Mouse (Mus musculus) mature B cell (primary cell): ENCODE measurements around the gene Fam234a.
"Not testable (repeated sequence)": the region's sequence is repeated elsewhere in the genome, so short reads cannot be mapped to it uniquely, and the experiment has no call there.

Source experiments
- in situ Hi-C: fragments of 300-500 bp; cut with MboI; formaldehyde crosslinking; loops from 2 replicates; pipeline ENCODE4 v1.14.3; 2019

Gene Fam234a

DNA sequence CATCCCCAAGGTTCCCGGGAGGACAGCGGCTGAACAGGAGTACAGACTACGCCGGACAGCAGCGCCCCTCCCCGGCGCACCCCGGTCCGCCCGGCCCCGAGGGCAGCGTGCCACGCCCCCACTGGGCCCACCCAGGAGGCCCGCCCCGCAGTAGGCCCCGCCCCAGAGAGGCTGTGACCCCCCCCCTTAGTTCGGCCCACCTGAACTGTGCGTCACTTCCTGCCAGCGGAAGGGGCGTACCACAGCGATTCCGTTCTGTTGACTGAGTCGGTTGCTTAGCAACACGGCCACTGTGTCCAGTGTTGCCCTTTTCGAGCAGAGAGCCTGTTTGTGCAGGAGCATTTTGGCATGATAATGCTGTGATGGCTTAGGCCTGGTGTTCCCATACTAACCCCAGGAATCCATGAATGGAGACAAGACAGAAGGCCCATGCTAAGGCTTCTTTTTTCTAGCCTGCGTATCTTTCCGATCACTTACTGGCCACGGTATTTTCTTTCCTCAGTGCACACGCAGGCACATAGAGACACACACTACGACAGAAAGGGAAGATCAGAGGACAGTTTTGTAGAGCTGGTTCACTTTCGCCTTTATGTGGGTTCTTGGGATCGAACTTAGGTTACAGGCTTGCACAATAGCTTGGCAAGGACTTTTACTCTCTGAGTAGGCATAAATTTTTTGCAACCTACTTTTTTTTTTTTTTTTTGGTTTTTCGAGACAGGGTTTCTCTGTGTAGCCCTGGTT, at the start of gene Fam234a:
TSS of gene Fam234a (minus strand) at position 142 of the 741 bp plus-strand sequence.
- in situ Hi-C loops: no loop called here

DNA sequence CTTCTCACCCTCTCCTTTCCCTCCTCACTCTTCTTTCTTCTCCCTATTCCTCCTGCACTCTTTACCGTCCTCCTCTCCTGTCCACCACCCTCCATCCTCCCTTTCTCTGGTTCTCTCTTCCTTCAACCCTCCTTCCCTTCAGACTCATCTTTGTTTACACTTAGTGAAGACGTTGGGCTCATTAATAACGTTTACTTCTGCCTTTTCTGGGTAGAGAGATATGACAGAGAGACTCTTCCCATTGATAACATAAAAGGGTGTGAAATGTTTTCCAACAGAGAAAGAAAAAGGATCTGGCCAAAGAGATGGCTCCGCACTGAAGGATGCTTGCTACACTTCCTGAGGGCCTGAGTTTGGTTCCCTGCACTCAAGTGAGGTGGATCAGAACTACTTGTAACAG, 45.4 kb upstream of the Fam234a start:
- in situ Hi-C loops: no loop called here

DNA sequence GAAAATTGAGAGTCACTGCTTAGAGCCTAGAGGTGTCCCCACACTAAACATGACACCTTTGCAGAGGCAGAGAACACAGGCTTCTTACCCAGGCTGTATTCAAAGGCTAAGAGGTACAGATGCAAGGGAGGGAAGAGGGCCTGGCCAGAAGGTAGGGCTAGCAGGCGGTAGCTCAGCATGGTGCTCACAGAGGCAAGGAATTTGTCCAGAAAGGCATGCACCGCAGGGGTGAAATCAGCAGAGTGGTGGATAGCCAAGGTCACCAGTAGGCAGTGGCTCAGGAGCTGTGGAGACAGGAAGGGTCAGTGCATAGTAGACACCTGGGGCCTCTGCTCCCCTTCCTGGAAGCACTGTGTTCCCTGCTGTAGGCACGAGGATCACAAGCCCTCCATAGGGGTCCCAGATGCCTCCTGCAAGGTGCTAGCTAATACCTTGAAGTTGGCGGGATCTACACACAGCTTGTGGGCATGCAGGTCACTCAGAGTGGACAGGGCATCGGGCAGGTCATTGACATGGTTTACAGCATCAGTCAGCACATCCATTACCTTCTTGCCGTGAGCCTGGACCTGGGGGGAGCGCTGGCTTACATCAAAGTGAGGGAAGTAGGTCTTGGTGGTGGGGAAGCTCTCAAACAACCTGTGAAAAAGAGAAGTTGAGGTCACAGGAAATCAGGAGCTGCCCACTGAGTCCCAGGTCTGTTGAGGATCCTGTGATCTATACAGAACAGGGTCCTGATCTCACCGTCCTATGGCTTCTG, 42.3 kb upstream of the Fam234a start:
- in situ Hi-C loops: no loop called here

DNA sequence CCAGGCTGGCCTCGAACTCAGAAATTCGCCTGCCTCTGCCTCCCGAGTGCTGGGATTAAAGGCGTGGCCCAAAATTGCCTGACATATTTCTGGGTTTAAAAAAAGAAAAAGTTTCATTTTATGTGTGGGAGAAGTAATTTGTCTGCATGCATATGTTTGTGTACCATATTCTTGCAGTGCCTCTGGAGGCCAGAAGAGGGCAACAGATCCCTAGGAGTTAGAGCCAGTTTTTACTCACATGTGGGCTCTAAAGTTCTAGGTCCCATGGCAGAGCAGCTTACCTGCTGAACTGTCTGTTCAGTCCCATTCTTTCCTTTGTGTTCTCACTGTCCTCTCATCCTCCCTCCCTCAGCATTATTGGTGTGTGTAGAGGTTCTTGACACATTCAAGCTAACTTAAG, 32.7 kb upstream of the Fam234a start:
- in situ Hi-C loops: no loop called here

DNA sequence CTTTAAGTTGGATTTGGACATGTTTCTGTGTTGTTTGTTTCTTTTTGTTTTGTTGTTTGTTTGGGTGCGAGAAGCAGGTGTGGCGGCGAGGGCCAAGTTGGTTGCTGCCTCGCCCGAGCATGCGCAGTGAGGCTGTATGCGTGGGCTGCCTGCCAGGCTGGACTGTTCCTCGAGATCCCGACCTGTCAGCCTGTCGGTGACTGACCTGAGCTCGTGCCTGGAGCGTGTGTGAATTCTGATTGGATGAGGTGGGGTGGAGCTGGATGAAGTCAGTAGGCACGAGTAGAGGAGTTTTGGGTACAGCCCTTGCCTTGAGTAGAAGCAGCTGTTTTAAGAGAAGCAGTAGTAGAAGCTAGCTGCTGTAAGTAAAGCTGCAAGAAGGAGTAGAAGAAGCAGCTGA, 31.9 kb upstream of the Fam234a start:
- in situ Hi-C loops: no loop called here

DNA sequence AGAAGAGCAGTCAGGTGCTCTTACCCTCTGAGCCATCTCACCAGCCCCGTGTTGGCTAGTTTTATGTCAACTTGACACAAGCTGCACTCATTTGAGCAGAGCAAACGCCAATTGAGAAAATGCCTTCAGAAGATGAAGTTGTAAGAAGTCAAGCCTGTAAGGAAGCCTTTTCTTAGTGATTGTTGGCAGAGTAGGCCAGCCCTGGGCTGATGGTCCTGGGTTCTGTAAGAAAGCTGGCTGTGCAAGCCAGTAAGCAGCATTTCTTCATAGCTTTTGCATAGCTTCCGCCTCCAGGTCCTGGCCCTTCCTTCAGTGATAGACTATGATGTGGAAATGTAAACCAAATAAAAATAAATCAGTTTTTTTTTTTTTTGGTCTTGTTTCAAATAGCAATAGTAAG, 28.5 kb upstream of the Fam234a start:
- in situ Hi-C loops: no loop called here

DNA sequence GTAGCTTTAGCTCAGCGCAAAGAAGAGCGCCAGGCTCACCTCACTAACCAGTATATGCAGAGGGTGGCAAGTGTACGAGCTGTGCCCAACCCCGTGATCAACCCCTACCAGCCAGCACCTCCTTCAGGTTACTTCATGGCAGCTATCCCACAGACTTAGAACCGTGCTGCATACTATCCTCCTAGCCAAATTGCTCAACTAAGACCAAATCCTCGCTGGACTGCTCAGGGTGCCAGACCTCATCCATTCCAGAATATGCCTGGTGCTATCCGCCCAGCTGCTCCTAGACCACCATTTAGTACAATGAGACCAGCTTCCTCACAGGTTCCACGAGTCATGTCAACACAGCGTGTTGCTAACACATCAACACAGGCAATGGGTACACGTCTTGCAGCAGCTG, 25.5 kb upstream of the Fam234a start:
- in situ Hi-C loops: not testable (repeated sequence)

DNA sequence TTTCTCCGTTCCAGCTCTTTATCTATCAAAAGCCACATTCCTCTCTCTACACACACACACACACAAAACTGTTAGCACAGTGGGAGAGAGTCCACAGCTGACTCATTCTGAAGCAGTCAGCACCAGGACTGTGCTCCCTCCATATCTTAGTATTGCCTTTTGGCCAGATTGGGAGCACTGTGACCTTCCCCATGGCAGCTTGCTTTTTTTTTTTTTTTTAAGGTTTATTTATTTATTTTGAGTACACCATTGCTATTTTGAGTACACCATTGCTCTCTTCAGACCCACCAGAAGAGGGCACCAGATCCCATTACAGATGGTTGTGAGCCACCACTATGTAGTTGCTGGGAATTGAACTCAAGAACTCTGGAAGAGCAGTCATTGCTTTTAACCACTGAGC, 24.8 kb upstream of the Fam234a start:
- in situ Hi-C loops: no loop called here

DNA sequence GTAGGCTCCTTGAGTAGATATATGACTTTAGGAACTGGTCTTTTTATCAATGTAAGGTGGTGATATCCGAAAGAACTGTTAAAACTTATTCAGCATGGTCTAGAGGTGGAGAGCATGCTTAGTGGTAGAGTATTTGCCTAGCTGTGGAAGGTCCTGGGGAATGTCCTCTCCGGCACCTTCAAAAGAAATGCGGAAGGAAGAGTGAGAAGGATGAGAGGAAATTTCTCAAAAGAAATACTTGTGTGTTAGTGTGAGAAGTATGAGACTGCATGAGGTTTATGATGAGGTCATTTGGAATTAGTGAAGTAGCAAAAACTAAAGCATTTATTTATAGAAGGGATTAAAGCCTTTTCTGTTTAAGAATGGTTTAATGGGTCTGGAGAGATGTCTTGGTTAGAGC, 18.3 kb upstream of the Fam234a start:
- in situ Hi-C loops: no loop called here

DNA sequence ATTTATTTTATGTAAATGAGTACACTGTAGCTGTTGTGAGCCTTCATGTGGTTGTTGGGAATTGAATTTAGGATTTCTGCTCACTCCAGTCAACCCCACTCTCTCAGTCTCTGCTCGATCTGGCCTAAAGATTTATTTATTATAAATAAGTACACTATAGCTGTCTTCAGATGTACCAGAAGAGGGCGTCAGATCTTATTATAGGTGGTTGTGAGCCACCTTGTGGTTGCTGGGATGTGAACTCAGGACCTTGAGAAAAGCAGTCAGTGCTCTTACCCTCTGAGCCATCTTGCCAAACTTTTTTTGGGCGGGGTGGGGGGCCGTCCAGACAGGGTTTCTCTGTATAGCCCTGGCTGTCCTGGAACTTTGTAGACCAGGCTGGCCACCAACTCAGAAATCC, 17.8 kb upstream of the Fam234a start:
- in situ Hi-C loops: no loop called here

DNA sequence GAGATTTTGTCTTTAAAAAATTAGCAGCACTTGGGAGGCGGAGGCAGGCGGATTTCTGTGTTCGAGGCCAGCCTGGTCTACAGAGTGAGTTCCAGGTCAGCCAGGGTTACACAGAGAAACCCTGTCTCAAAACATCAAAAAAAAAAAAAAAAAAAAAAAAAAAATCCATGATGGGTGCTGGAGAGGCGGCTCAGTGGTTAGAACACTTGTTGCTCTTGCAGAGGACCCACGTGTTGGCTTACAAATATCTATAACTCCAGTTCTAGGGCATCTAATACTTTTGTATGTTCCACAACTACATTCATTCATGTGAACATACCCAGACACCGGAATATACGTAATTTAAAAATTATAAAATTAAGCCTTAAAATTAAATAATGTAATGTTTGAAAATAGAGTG, 11.3 kb upstream of the Fam234a start:
- in situ Hi-C loops: no loop called here

DNA sequence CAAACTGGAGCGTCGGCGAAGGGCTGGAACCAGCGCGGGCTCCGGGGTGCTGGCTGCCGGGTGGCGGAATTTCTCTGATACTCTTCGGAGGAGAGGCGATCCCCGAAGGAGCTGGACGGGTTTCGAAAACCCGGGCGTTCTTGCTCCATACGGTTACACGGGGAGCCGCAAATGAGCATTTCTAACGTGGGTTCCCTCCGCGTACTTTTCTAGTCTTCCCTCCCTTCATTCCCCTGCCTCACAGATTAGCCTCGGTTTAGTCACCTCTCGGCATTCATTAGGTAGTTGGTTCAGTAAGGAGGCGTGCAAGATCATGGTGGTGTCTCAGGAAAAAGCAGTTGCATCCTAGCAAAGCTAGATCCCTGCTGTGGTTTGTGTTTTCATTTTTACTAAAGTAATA, 9.4 kb upstream of the Fam234a start:
- in situ Hi-C loops: no loop called here

DNA sequence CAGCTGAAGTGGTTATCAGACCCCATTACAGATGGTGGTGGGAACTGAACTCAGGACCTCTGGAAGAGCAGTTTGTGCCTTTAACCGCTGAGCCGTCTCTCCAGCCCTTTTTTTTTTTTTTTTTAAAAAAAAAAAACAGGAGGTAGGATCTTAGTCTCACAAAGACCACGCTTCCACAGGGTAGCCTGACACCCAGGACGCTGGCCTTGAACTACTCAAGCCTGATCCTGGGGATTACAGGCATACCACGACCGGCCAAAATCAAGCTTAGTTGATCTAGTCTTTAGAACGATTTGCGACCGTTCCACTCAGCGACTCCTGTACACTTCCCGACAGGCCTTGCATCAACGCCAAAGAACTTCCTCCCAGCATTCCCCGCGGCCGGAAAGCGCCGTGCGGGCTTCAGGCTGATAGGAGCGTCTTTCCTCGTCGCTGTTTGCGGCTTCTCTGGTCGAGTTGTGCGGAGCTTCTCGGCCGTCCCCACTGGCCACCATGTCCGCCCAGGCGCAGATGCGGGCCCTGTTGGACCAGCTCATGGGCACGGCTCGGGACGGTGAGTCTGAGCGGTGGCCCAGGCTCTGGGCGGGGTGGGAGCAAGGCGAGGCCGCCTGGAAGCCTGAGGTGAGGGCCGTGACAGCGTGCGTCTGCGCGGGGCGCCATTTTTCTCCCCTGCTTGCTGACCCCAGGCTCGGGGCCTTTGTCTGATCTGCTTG, 8.7 kb upstream of the Fam234a start, which contains the start of gene Luc7l:
TSS of gene Luc7l (plus strand) at position 358 of the 713 bp plus-strand sequence.
- in situ Hi-C loops: no loop called here

DNA sequence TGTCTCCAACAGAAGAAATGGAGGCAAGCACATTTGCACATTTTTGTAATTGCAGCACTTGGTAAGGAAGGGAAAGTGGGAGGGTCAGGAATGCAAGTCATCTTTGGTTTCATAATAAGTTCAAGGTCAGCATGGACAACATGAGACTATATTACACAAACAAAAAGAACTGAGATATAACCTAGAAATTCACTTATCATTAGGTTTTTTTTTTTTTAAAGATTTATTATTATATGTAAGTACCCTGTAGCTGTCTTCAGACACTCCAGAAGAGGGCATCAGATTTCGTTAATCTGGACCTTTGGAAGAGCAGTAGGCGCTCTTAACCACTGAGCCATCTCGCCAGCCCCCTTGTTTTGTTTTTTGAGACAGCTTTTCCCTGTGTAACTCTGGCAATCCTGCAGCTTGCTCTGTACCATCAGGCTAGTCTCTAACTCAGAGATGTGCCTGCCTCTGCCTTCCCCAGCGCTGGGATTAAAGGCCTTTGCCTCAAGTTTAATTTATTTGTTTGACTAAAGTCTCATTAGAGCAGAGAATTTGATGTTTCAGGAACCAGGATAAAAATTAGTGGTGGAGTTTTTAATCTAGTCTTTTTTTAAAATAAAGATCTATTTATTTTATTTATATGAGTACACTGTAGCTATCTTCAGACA, 8.0 kb upstream of the Fam234a start:
- in situ Hi-C loops: no loop called here

DNA sequence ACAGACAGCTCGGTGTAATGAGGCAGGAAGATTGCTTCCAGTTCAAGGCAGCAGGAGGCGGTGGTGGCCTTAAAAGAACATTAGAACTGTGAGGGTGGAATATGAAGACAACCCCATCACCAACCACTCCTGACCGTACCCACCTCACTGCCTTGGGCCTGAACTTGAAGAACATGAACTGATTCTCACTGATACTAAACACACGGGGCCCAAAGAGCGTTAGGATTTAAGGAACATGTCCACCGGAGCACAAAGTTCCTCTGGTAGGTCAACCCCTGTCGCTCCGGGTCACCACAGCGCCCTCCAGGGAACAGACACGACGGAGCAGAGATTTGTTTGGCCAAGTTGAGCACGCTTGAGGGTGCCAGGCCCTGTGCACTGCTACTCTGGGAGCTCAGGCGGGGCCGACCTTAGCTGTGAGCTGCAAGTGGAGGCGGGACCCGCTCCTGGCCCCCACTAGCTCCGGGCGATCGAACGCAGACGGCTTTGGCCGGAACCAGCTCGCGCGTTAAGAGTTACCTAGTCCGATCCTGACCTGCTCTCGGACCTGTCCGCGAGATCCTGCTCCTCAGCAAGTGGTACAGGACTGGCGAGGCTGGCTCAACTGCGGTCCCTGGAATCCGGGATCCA, 456 bp downstream of the Fam234a start:
- in situ Hi-C loops: no loop called here

DNA sequence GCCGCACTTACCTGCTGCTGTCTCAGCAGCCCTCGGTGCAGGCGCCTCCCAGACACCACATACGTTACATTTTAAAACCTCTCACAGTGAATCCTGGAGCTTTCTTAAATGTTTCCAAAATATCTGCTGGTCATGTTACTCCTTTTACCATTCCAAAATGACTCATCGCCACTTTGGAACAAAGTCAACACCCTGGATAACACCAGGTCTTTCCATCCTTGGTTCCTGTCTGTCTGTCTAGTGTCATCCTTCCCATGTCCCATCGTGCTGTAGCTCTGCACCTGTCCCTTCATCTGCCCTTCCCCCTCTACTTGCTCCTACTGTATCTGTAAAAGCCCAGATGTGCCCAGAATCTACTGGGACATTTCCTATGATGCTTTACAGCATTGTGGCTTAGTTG, 3.1 kb downstream of the Fam234a start:
- in situ Hi-C loops: no loop called here

DNA sequence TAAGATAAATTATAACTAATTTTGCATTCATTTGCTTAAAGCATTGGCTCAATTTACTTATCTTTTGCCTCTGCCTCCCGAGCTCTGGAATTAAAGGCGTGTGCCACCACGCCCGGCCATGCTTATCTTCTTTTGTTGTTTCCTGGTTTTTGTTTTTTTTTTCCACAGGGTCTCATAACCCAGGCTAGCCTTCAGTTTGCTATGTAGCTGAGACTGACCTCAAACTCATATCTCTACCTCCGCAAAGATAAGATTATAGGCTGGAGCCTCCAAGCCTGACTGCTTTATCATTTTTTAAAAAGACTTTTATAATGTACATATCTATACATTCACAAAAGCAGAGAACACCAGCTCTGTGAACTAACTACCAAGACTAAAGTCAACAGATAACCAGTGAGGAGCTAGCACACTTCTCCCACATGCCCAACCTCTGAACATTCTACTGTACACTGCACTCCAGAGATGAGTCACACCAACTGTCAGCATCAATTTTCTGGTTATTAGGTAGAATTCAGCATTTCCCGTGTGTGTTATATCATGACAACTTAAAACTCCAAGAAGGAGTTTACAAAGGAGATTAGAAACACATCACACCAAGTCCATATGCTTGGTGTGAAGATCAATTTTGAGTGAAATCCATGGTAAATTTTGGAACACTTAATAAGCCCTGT, 3.8 kb downstream of the Fam234a start:
- in situ Hi-C loops: no loop called here

DNA sequence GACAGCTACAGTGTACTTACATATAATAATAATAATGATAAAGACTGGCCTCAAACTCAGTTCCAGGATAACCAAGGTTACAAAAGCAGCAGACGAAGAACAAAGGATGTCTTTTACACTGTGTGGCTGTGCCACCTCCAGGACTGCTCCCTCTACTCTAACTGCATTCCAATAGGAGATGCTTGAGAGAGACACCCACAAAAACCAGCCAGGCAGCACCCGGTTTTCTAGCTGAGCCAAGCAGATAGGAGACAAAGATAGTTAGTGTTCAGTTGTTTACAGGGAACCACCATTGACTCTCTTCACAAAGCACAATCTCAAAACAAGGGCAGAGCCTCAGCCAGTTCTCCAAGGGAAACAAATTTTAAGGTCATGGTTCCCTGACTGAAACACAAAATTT, 4.5 kb downstream of the Fam234a start:
- in situ Hi-C loops: no loop called here

DNA sequence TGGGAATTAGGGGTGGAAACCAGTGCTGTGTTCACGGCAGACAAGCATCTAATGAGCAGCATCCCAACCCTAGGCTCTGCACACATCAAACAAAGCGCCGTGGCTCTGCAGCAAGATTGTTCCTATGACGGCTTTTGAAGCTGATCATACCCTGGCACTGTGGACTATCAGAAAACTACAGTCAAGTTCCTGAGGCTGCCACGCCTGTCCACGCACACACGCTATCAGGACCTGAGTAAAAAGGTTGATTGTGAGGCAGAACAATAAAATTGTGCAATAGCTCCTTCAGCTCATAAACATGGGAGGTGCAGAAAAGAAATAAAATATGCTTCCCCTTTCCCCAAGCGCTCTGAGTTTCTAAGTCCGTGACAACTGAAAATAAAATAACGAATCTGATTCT, 6.4 kb downstream of the Fam234a start:
- in situ Hi-C loops: no loop called here

DNA sequence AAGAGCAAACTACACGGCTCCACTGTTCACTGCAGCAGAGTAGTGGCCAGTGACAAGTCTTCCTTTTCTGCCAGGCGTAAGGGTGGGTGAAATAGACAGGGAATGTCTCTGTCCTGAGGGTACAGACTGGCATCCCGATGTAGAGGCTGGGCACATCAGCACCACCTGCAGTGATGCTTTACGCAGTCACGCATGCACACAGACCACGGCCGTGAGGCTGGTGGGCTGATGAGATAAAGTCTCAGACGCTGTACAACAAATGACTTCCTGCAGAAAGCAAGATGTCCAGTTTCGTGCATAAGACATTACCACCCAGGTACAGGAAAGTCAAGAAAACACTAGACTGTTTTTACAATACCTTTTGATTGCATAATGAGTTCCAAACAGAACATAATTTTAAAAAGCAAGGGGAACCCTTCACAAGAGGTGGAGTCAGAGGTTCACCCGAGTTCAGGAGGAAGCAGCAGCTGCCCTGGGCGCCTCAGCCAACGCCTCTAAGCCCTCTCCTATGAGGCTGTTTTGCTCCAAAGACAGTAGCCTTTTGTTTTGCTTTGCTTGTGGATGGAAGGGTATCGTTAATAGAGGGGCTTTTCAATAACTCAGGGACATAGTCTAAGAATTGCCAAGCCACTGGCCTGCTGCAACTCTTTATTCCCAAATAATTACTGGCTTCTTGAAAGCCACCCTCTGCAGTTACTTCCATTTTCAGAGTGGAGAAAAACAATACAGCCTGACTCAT, 8.8 kb downstream of the Fam234a start:
- in situ Hi-C loops: no loop called here

DNA sequence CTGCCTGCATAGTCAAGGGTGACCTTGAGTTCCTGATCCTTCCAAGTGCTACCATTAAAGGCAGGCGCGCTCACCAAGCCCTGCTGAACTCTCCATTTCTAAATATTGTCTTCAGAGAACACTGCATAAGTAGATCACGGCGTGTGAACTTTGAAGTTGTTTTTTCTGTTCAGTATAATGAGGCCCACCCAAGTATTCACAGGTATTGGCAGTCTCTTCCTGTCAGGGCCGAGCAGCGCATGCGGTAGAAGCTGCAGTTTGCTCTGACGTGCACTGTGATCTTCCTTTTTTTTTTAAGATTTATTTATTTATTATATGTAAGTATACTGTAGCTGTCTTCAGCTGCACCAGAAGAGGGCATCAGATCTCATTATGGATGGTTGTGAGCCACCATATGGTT, 9.7 kb downstream of the Fam234a start:
- in situ Hi-C loops: no loop called here
